Mouse (Mus musculus) natural killer cell, adult 2 months (primary cell): ENCODE data around the gene Ext2.

Source experiments
- DNase-seq, 2 experiments: peaks; one replicate each; pipeline ENCODE4 v3.0.0; 2022; ENCODE audit warnings: low spot score in 2 of 2

Ext2 gene

DNA sequence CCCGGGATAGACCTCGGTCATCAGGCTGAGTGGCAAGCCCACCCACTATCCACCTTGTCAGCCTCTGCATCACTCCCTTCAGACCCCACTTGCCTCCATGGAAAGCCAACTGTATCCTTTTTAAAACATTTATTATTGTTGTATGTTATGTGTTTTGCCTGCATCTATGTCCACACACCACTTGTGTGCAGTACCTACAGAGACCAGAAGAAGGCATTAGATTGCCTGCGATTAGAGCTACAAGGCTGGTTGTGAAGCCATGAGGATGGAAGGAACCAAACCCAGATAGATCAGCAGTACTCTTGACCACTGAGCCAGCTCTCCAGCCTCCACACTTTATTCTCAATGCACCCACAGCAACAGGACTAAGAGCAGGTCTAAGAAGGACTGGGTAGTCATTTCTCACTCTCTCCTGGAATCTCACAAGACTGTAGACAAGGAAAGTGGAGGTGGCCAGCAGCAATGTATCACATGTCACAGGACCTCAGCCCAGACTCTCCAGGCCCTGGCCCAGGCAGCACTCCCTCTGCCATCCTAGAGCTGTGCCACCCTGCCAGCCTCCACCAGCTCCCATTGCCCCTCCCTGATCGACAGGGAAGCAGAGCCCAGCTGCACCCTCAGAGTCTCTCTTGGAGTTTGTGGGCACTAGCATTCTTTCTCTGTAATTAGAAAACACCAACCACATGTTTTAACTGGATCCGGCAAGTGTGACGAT is 15.7 kb downstream of the Ext2 start:
- DNase-seq = no peak

DNA sequence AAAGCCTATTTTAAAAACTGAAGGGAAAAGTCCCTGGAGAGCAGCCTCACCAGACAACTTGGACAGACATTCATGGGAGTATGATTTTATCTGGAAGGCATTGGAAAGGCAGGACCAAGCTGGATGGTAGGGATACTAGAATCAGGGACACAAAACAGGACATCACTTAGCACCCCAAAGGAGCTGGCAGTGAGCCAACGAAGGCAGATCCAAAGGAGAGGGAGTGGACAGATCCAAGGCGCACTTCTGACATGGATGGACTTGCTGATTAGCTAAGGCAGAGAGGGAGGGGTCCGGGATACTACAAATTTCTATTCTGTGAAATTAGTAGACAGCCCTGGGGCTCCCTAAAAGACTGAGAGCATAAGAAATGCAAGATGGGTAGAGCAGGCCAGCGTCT is 16.8 kb downstream of the Ext2 start:
- no peak for DNase-seq

DNA sequence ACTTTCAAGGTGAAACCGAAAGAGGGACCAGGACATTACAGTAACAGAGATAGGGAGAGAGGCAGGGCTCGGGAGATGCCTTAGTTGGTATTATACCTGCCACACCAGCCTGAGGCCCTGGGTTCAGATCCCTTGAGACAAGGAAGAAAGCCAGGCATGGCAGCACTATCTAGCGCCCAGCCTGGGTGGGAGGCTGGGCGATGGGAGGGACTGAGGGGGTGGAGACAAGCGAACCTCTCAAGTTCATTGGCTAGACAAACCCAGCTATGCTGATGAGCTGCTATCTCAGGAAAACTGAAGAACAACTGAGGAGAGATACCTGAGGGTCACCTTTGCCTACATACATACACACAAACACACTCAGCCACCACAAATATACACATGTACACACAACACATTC is 17.3 kb downstream of the Ext2 start:
- DNase-seq = no peak

DNA sequence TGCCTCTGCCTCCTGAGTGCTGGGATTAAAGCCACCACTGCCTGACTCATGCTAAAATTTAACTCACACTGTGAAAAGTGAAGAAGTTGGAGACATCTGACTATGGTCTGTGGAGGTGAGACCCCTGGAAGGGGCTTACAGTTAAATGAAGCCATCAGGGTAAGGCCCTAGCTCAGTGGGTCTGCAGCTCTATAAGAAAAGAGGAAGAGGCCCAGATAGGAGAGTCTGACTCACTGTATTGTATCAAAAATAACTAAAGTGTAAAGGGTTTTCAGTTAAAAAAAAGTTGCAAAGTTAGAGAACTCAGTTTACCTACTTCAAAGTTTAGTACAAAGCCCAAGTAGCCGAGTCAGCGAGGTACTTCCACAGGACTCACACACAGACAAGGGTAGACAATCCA is 19.4 kb downstream of the Ext2 start:
- DNase-seq = no peak

DNA sequence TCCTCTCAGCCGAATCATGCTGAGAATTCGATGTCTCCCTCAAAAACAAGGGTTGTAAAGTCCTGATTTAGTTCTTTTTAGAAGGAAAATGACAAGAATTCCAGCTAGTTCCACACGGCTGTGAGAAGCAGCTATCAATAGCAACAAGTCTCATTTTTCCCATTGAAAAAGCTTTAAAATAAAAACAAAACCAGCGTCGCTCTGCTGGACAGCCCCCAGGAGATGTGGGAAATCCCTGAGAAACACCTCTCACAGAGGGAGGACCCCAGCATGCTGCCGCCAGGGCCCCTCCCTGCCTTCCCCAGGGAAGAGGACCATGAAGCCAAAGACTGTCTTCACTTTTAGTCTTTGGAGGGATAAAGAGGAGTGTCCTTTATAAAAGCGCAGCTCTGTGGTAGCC is 21.3 kb downstream of the Ext2 start:
- DNase-seq = no peak

DNA sequence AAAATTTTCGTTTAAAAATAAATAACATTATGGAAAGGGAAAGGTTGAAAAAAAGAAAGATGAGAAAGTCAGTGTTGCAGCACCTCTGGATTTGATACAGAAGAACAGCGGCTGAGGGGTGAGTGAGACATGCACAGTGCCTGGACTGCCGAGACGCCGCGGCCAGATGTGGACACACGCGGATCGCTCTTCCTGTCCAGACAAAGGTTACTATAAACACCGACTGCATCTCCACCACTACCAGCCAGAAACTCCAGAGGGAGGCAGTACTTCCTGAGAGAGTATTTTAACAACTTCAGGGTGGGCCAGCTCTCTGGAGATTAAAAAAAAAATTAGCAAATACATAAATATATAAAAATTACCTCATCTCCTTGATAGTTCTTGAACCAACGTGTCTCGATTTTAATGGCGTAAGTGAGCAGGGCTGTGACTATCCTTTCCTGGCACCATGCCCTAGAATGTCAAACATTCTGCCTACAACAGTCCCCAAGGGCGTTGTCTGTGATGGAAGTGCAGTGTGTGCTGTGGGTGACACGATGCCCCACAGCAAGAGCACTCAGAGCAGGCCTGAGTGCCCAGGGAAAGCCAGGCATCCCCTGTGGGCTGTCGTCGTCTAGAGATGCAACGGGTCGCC is 25.1 kb downstream of the Ext2 start:
- DNase-seq = no peak

DNA sequence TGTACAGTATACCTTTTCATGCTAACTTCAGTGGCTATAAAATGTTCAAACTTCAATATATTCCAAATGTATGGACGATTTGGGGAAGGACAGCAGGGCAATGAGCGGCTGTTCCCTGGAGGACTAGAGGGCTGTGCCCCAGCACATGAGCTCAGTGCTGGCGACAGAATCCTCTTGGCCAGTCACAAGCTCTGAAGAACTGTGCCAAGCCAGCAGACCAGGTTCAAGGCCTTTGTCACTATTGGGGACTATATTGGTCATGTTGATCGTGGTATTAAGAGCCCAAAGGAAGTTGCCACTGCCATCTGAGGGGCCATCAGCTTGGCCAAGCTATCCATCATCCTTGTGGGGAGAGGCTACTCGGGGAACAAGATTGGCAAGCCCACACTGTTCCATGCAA is 28.0 kb downstream of the Ext2 start:
- no peak for DNase-seq

DNA sequence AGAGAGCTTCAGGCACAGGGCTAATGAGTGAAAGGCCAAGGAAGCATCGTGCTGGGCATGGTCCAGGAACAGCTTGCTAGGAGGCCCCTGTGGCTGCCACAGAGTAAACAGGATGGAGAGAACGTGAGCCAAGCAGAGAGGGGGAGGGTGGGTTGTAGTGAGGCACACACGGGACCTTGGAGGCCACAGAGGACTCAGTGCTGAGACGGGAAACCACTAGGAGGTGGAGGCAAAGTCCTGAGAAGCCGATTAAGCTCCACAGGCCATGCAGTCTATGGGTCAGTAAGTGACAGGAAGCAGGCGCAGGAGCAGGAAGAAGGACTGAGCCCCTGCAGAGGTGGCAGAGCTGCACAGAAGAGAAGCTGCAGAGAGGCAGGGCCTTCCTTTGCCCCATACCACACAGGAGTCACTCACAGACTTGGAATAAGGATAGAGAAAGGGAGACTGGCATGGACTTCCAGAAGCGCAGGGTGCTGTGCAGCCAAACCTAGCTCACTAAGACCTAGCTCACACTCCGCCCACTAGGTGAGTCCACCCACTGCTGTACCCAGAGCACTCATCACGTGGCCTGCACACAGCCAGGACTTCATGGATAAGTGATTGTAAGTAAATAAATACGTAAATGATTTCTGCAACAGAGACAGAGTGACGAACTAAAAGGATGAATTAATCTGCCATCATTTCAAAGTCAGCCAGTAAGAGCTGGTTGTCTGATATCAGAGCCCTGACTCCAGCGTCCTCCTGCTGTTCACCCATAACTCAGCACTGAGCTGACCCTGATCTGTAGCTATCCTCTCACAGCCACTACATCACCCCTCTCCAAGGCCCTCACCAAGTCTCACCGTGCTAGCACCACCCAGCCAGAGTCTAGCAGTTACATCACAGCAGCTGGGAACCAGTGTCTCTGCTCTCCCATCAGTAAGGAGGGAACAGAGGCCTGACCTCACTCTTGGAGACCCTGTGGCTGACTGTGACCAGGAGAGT is 30.6 kb downstream of the Ext2 start:
- DNase-seq = no peak

DNA sequence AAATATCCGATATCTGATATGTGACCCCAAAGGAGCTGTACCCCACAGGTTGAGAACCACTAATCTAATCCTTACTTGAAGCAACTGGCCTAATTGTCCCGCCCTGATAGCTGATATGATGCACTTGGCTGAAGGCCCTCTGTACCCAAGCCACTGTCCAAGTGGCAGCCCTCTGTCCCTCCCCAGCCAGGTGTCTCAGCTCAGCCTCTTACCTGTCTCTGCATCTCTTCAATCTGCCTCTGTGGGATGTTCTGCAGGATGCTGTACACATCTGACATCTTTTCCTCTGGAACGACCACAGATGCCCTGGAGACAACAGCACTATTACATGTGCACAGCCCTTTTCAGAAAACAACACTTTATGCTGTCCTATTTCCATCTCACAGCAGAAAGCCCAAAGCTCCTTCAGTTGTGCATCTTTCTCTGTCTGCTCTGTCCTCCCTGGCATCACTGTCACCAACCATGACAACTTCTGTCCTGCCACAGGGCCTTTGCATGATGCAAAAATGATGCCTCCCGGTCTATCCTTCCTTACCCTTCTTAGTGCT is 31.5 kb downstream of the Ext2 start:
- DNase-seq = no peak

DNA sequence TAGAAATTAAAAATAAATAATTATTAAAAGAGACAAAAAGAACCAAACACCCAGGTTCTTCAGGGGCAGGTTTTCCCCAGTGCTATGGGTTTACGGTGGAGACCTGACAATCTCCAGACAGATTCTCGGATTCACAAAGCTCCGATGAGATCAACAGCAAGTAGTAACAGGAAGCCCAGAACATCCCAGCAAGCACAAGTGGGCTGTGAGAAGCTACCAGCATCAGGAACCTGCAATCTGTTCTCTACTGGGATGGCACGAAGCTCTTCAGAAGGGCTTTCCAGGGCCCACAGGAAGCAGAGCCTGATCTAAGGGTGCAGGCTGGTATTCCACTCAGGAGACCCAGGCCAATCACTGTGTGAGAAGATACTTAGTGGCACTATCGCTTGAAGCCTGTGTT is 33.8 kb downstream of the Ext2 start:
- DNase-seq = no peak

DNA sequence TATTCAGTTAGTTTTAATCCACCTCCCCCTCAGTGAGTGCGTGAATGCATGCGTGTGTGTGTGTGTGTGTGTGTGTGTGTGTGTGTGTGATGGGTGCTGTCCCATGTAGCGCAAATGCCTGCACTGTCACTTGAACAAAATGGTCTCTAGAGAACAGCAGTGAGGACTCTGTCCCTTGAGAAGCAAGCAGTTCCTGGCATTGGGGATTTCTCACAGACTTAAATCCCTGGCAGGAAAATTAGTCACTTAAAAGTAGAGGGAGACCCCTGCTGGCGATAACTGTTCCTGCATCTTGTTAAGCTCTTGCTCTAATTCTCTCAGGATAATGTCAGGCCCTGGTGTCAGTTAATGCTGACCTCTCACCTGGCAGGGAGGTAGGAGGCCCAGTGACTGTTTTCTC is 36.2 kb downstream of the Ext2 start:
- DNase-seq = peak; percentile 38 to 47

DNA sequence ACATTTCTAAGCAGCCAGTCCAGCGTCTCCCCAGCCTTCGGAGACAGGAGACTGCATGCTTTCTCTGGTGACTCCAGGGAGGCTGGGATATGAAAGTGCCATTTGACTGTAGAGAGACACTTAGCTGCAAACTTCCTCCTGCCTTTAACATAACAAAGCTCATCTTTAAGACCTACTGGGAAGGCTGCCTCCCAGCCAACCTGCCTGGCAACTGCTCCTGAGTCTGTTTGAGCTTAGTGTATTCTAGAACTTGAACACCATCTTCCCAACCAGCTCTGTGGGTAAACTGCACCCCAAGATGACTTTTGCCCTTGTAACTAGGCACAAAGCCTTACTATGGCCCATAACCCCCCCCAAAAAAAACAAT is 37.0 kb downstream of the Ext2 start:
- no peak for DNase-seq

DNA sequence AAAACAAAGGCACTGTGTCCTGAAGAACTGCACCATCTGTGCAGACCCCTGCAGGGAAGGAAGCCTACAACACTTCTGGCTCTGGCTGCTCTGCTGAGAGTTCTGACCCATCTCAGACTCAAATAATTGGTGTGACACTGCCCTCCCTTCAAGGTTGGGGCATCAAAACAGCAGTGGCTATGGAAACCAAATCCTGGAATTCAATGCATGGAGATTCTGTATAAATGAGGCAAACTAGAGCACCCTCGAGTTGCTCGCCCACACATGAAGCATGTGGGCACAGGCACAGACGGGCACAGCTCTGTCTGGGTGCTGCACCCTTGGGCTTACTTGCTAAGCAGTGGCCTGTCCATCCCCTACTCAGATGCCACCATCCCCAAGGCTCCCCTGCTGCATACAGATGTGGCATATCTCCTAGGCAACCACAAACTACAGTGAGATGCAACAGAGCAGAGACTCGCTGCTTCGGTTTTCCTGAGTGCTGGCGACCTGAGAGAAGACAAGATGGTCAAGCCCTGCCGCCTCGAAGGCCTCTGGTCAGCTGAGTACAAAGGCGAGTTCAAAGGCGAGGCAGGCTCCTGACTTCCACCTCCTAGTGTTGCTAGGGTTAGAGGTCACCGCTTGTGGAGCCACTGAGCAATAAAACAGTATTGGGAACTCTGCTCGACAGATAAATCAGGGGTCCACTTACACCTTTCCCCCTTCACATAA is 37.5 kb downstream of the Ext2 start:
- no peak for DNase-seq

DNA sequence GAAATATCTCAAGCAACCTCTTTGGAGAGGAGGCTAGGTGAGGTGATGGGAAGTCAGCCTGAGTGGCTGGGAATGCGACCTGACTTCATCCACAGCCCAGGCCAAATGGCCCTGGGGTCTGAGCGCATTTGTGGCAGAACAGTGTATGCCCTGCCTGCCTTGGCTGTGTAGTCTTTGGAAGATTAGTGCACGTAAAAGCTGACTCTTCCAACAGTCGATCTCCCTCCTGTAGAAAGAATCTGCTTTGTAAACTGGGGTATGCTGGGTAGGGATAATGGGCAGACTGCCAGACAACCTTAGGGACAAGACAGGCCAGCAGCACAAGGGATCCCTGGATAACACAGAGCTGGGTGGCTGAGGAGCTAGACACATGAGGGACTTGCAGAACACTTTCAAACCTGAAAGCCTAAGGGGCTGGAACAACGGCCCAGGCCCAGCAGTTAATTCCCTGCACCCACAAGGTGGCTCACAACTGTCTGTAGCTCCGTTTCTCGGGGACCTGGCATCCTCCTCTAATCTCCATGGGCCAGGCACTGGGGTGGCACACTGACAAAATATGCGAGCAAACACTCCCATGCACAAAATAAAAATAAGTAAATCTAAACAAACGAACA is 38.3 kb downstream of the Ext2 start:
- DNase-seq = no peak

DNA sequence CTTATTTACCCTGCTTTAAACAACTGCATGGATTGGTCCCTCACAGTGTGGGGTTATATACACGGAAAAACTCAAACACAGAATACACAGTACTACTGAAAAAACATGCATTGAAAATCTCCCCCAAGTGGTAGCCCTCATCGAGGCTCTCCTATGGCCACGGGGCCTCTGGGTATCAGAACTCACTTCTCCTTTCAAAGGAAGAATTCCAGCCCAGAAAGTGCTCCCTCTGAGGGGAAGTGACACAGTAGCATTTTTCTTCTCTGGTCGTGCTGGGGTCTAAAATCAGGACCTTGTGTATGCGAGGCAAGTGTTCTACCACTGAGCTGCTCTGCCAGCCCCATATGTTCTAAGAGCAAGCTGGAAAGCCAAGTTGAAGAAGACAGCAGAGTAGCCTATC is 39.7 kb downstream of the Ext2 start:
- DNase-seq = no peak

DNA sequence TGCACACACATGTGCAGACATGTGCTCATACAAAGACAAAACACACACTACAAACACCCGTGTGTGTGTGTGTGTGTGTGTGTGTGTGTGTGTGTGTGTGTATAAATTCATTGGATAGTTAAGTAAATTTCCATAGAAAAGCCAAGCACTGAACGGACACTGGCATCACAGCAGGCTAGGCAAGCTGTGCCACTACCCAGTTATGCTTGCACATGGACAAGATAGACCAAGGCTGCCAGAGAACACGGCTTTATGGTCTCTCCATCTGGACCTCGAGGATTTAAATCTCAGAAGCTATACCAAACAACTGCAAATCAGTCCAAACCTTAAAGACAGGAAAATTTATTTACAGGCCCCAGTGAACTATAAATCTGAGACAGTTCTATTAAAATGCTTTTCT is 40.2 kb downstream of the Ext2 start:
- no peak for DNase-seq

DNA sequence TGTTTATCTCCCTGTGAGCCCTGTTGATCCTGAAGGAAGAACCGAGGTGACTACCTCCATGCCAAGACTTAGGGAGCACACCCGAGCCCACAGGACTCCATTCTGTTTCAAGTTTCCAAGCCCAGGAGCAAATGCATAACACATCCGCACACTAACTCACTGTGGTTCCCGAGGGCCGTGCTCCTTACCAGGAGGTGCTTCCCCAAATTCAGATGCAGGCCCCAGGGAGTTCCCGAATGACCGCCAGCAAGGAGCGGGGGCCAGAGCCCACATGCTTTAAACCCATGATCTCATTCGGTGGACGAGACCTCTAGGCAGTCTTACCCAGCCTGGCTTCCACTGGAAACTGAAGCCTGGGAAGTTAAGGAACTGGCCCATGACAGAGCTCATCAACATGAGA is 41.8 kb downstream of the Ext2 start:
- DNase-seq = no peak

DNA sequence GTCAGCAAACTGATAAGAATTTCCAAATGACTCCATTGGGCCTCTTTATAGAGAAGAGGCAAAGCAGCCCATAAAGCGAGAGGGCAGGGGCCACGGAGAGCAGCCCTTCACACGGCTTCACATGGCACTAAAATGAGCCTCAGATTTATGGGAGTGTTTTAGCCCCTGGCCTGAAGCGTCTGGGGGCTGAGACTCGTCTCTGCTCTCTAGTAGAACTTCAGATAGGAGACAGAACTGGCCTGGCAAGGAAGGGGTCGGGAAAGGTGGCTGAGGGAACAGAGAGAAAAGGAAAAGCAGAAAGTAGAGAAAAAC is 42.5 kb downstream of the Ext2 start:
- no peak for DNase-seq

DNA sequence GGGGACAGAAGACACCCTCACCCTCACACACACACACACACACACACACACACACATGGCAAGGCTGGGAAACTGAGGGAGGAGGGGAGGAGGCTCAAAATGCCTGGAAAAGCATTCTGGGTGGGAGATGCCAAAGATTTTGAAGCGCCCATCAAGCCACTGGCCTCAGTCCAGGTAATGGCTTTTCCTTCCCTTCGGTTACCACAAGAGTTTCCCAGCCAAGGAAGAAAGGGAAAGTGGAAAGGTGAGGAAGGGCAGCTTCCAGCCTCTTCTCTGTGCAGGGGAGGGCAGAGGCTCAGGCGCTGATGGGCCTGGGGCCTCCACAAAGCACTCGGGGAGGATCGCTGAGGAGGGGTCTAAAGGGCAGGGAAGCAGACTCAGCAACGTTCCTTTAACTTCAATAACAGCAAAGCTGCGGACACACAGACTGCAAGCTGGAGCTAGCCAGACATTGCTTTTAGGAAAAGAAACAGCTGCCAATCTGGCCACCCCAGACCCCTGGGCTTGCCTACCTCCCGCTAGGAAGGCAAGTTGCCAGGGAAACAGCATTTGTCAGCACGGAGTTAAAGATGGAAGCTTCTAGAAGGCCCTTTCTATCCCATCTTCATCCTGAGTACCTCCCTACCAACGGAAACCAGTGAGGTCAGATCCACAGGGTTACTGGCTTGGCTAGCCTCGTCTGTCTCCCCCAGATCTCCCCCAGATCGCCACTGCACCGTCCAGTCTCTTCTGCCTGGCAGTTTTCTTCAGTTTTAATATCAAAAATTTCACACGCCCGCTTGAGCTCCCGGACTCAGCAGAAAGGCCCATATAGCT is 43.1 kb downstream of the Ext2 start:
- no peak for DNase-seq

DNA sequence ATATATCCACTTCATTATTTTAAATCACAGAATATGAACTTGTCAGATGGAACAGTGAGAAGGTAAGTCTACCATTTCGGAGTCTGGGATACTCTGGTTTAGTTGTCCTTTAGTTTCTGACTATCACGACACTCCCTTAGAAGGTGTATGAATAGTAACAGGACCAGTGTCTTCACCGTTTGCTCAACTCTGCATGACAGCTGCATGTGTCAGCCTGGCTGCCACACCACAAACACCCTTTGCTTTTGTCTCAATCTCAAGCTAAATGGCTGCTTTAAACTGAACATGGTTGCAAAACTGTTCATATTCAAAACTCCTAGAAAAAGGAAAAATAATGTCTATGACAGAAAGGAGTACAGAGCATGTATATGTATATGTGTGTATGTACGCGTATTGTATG is 43.8 kb downstream of the Ext2 start:
- no peak for DNase-seq

DNA sequence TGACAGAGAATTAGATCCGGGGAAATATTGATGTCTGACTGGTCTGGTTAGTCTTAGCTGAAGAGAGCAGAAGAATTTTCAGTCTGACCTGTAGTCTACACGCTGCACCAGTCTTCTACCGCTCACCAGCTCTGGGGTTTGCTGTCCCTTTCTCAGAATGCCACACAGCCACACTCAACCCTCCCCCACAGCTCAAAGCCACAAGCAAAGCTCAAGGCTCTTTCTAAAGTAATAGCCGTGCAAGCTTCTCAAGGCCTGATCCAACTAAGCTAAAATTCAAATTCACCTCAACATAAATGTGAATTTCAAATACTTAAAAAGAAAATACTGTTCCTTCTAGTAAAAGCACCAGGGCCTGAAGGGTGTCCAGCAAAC is 45.3 kb downstream of the Ext2 start:
- DNase-seq = no peak
